Mouse (Mus musculus) heart, embryonic 13.5 days (tissue): ENCODE measurements around the gene Fbxo31. TPM values are rescaled to one million over a fixed set of nuclear protein-coding genes. Genes with fewer than 3 reads are reported as not detected.

ENCODE experiments used
- ATAC-seq: fragments of 200-750 bp; cut with Nextera tagmentation; 2 replicates; pipeline ENCODE4 v1.8.0; 2017; ENCODE audit warnings: moderate TSS enrichment; ENCODE audit not compliant: insufficient number of reproducible peaks, low FRiP score, low TSS enrichment; ENCODE audit errors: extremely low read depth
- H3K27ac ChIP-seq: fragments of 300-500 bp; sonication (generic); replicated peaks from 2 replicates; pipeline ENCODE4 v1.5.1; 2015; ENCODE audit warnings: moderate library complexity, mild to moderate bottlenecking, inconsistent platforms
- H3K27me3 ChIP-seq: fragments of 300-500 bp; sonication (generic); replicated peaks from 2 replicates; pipeline ENCODE4 v1.6.1; 2015; ENCODE audit warnings: mild to moderate bottlenecking, inconsistent platforms
- H3K36me3 ChIP-seq: fragments of 300-500 bp; sonication (generic); 2 replicates; pipeline ENCODE4 v1.6.1; 2015; ENCODE audit warnings: mild to moderate bottlenecking, inconsistent platforms
- H3K4me1 ChIP-seq: fragments of 300-500 bp; sonication (generic); 2 replicates; pipeline ENCODE4 v1.6.1; 2015; ENCODE audit warnings: inconsistent platforms
- H3K4me2 ChIP-seq: fragments of 300-500 bp; sonication (generic); 2 replicates; pipeline ENCODE4 v1.6.1; 2015; ENCODE audit warnings: inconsistent platforms, mild to moderate bottlenecking, moderate library complexity
- H3K4me3 ChIP-seq: fragments of 300-500 bp; sonication (generic); 2 replicates; pipeline ENCODE4 v1.5.1; 2015; ENCODE audit warnings: moderate library complexity, mild to moderate bottlenecking, inconsistent platforms
- H3K9ac ChIP-seq: fragments of 300-500 bp; sonication (generic); 2 replicates; pipeline ENCODE4 v1.6.1; 2015; ENCODE audit warnings: inconsistent platforms, mild to moderate bottlenecking, moderate library complexity
- H3K9me3 ChIP-seq: fragments of 300-500 bp; sonication (generic); 2 replicates; pipeline ENCODE4 v1.6.1; 2016; ENCODE audit warnings: inconsistent platforms
- WGBS: fragments of 180-500 bp; shearing (Covaris S2); methylation state at CpG from one replicate; pipeline ENCODE4 v1.1.7; 2015; ENCODE audit warnings: mixed read lengths; 5-methylcytosine and 5-hydroxymethylcytosine counted together
- polyA plus RNA-seq: library from polyadenylated mRNA; unstranded; fragments of >200 nt; fragmentation: Nextera tagmentation; extraction: Ambion mirVana; gene quantifications from 2 replicates; pipeline ENCODE4 v1.2.1, GENCODE M21; 2015

Fbxo31 gene
- 7.8 and 9.8 TPM in 2 replicates for polyA plus RNA-seq

DNA sequence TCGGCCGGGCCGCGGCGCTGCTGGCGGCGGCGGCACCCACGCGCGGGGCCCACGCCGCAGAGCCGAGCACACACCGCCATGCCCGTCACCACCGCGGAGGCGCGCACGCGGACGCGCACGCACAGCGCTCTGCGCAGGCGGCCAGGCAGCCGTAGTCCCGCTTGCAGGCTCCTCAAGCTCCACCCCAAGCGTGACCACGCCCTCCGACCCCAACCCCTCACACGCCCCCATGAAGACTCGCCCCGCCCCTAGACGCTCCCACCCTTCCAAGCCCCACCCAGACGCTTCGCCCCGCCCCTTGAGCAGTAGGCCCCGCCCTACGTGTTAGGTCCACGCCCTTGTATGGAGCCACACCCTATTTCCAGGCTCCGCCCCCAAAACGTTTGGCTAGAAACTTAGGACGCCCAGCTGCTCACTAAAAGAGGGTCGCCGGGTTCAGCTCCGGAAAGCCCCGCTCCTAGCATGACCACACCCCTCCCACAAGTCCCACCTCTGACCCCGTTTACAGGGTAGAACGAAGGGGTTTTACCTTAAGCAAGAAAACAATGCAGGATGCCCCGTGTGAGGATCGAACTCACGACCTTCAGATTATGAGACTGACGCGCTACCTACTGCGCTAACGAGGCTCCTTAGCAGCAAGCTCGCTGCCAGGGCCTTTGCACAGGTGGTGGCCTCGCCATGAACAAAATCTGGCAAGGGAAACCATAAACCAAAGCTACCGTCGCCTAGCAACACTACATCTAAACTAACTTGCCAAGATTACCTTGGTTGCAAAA is at the start of gene Fbxo31:
Gene Fbxo31 (minus strand): TSS at position 131 of the 776 bp plus-strand sequence.
- Histone ChIP-seq H3K4me2 (peak within 1 kb of the TSS; percentile 95), H3K9ac (peak within 1 kb of the TSS; percentile 94), H3K27me3 (no peaks in the 10 kb centered on the region), H3K36me3 (no peaks in the 10 kb centered on the region), H3K4me1 (peaks cover 18% of the 10 kb centered on the region), H3K4me3 (peak within 1 kb of the TSS; percentile 96), H3K27ac (peak within 1 kb of the TSS; percentile 73), H3K9me3 (no peaks in the 10 kb centered on the region)
- ATAC-seq = peak; percentile 98
- WGBS = 2% methylated on average over 62 of the region's 63 CpGs

GRCm38 (mm10) chr8:121623043-121623442 is 44.4 kb upstream of the Fbxo31 start:
- Histone ChIP-seq H3K4me2 (no peak overlapping the region), H3K9ac (no peak overlapping the region), H3K36me3 (peaks cover 17% of the 10 kb centered on the region), H3K4me3 (no peak overlapping the region), H3K27ac (no peak overlapping the region), H3K4me1 (peaks cover 86% of the 10 kb centered on the region), H3K27me3 (no peaks in the 10 kb centered on the region), H3K9me3 (no peaks in the 10 kb centered on the region)
- WGBS = 77% methylated on average over 8 of the region's 8 CpGs
- no peak for ATAC-seq

- Histone ChIP-seq H3K4me1 (peaks cover 88% of the 10 kb centered on the region), H3K4me2 (no peak overlapping the region), H3K4me3 (no peak overlapping the region), H3K9me3 (no peaks in the 10 kb centered on the region), H3K27ac (peak overlapping the region; percentile 88; the same call in 1 of the 2 replicates), H3K27me3 (no peaks in the 10 kb centered on the region), H3K9ac (no peak overlapping the region), H3K36me3 (peaks cover 17% of the 10 kb centered on the region)
- 52% methylated on average over 1 of the region's 1 CpGs for WGBS
- ATAC-seq = no peak
These were observed 43.3 kb upstream of the Fbxo31 start for GRCm38 (mm10) chr8:121621879-121622278.

DNA sequence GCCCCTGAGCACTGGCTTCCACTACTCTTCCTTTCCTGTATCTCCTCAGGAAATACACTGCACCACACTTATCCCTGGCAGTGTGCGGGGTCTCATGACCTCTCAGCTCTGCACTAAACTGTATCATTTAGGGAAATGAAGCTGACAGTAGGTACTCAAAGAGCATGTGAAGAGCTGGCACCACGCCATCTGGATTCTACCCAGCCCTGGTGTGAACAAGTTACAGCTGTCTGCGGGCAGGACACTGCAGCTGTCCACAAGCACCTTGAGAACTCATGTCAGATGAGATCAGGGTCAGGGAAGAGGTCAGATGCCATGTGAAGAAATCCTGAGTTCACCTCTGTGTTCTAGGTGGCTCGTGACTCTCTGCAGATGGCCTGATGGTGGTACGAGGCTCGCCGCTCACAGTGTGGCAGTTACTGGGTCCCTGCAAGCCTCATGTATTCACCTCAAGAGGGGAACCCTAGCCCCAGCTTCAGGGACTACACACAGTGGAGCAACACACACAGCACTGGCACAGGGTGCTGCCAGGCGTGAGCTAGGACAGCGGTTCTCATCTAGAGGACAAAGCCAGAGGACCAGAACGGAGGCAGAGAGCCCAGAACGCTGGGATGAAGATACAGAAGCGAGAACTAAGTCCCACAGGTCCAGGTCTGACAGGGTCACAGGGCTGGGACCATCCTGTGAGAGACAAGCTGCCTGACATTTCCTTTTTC is 42.4 kb upstream of the Fbxo31 start:
- no peaks in the 10 kb centered on the region for H3K9me3 ChIP-seq
- 53% methylated on average over 12 of the region's 12 CpGs for WGBS
- no peak; the same call in 1 of the 2 replicates for ATAC-seq
- H3K27ac ChIP-seq = peak overlapping the region; percentile 88
- peaks cover 79% of the 10 kb centered on the region for H3K4me1 ChIP-seq
- no peak overlapping the region for H3K4me3 ChIP-seq
- no peaks in the 10 kb centered on the region for H3K27me3 ChIP-seq
- peaks cover 18% of the 10 kb centered on the region for H3K36me3 ChIP-seq
- H3K9ac ChIP-seq = no peak overlapping the region
- H3K4me2 ChIP-seq = no peak overlapping the region

DNA sequence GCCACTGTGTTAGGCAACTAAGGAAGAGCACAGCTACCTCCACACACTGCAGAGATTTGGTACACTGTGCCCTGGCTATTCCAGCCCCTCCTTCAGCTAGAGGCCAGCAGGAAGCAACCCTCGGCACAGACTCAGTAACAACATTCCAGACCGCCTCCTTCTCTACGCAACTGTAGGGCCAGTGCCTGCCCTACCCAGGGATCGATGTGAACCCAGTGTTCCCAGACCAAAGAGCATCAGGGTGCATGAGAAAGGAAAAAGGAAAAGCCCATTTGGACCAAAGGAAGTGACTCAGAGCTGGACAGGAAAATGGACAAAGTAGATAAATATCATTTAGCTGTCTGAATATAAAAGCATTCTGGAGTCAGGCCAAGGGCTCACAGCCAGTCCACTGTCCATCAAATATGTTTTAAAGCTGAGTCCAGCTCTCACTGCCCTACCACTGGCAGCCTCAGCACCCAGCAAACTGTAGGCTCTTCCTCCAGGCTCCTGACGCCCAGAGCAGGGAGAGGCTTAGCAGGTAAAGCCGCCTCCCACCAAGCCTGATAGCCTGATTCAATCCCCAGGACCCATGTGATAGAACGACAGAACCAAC is 40.9 kb upstream of the Fbxo31 start:
- Histone ChIP-seq H3K4me2 (peak overlapping the region; percentile 33), H3K9ac (peak overlapping the region; percentile 65)

GRCm38 (mm10) chr8:121613419-121613818 is 34.8 kb upstream of the Fbxo31 start:
- Histone ChIP-seq H3K4me1 (peaks cover 26% of the 10 kb centered on the region), H3K27ac (peak overlapping the region; percentile 24; the same call in 1 of the 2 replicates), H3K4me2 (no peak overlapping the region), H3K27me3 (no peaks in the 10 kb centered on the region), H3K4me3 (no peak overlapping the region), H3K36me3 (peaks cover 56% of the 10 kb centered on the region), H3K9ac (no peak overlapping the region; the same call in 1 of the 2 replicates), H3K9me3 (no peaks in the 10 kb centered on the region)
- ATAC-seq = no peak

More for the DNA sequence above, 40.9 kb upstream of the Fbxo31 start:
- H3K27me3 ChIP-seq = no peaks in the 10 kb centered on the region
- peak; percentile 37; the same call in 1 of the 2 replicates for ATAC-seq
- H3K36me3 ChIP-seq = peaks cover 25% of the 10 kb centered on the region
- 36% methylated on average over 7 of the region's 7 CpGs for WGBS
- peak overlapping the region; percentile 88 for H3K27ac ChIP-seq
- no peaks in the 10 kb centered on the region for H3K9me3 ChIP-seq
- H3K4me3 ChIP-seq = no peak overlapping the region
- H3K4me1 ChIP-seq = peaks cover 64% of the 10 kb centered on the region

DNA sequence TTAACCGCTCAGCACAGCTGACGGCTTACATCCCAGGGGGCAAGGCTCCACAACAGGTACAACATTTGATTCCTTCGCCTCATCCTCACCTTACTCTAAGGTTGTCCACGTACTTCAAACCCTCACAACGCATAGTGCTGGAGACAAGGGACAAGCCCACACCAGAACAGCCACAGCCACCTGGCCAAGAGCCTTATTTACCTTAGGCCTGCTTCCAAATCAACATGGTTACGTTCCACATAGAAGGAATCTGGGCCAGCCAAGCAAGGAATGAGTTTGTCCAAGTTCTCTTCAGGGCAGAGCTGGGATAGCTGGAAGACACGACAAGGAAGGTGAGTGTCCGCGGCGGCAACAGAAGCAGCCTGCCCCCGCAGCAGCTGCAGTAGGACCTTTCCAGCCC is 31.3 kb upstream of the Fbxo31 start:
- no peak overlapping the region for H3K9ac ChIP-seq
- H3K9me3 ChIP-seq = no peaks in the 10 kb centered on the region
- no peaks in the 10 kb centered on the region for H3K27me3 ChIP-seq
- peaks cover 12% of the 10 kb centered on the region for H3K4me1 ChIP-seq
- WGBS = 89% methylated on average over 11 of the region's 11 CpGs
- no peak for ATAC-seq
- no peak overlapping the region for H3K27ac ChIP-seq
- no peak overlapping the region for H3K4me2 ChIP-seq
- H3K36me3 ChIP-seq = peaks cover 69% of the 10 kb centered on the region
- H3K4me3 ChIP-seq = no peak overlapping the region

DNA sequence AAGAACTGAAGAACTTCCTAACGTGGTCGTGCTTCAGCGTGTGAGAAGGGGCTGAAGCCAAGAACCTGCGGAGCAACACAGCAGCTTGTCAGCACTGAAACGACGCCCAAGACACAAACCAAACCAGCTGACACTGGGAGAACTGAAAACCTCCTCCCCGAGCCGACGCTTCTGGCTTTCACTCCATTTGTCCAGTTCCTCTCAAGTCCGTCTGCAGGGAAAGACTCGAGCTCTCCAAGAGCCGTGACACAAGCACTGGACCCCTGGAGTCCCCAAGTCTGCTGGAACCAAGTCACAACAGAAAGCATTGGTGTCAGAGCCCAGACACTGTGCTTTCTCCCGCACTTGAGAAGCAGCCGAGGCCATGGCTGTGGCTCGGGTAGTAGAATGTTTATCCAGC is 30.6 kb upstream of the Fbxo31 start:
- H3K4me2 ChIP-seq = no peak overlapping the region
- no peak for ATAC-seq
- peaks cover 11% of the 10 kb centered on the region for H3K4me1 ChIP-seq
- H3K4me3 ChIP-seq = no peak overlapping the region
- H3K9me3 ChIP-seq = no peaks in the 10 kb centered on the region
- no peaks in the 10 kb centered on the region for H3K27me3 ChIP-seq
- WGBS = 71% methylated on average over 15 of the region's 15 CpGs
- H3K27ac ChIP-seq = no peak overlapping the region
- peaks cover 73% of the 10 kb centered on the region for H3K36me3 ChIP-seq
- no peak overlapping the region for H3K9ac ChIP-seq

- H3K9ac ChIP-seq = no peak overlapping the region
- H3K9me3 ChIP-seq = no peaks in the 10 kb centered on the region
- no peak for ATAC-seq
- H3K4me1 ChIP-seq = no peaks in the 10 kb centered on the region
- H3K36me3 ChIP-seq = peaks cover 89% of the 10 kb centered on the region
- H3K27ac ChIP-seq = no peak overlapping the region
- no peak overlapping the region for H3K4me3 ChIP-seq
- H3K27me3 ChIP-seq = no peaks in the 10 kb centered on the region
- WGBS = 79% methylated on average over 5 of the region's 5 CpGs
- no peak overlapping the region for H3K4me2 ChIP-seq
These were observed 29.1 kb upstream of the Fbxo31 start for GRCm38 (mm10) chr8:121607661-121608060.

GRCm38 (mm10) chr8:121603801-121604200 is 25.2 kb upstream of the Fbxo31 start:
- no peak for ATAC-seq
- Histone ChIP-seq H3K4me2 (no peak overlapping the region), H3K9me3 (no peaks in the 10 kb centered on the region), H3K9ac (no peak overlapping the region), H3K27me3 (no peaks in the 10 kb centered on the region), H3K36me3 (peaks cover 99% of the 10 kb centered on the region), H3K27ac (no peak overlapping the region), H3K4me3 (no peak overlapping the region), H3K4me1 (no peaks in the 10 kb centered on the region)
- WGBS = 92% methylated on average over 12 of the region's 12 CpGs

- Histone ChIP-seq H3K4me2 (no peak overlapping the region), H3K9ac (no peak overlapping the region), H3K9me3 (no peaks in the 10 kb centered on the region), H3K36me3 (peaks cover 95% of the 10 kb centered on the region), H3K27ac (no peak overlapping the region), H3K4me3 (no peak overlapping the region), H3K4me1 (no peaks in the 10 kb centered on the region), H3K27me3 (no peaks in the 10 kb centered on the region)
- WGBS = 24% methylated on average over 3 of the region's 3 CpGs
- no peak for ATAC-seq
These were observed 24.3 kb upstream of the Fbxo31 start for GRCm38 (mm10) chr8:121602860-121603259.
